Mouse (Mus musculus) lung, embryonic 16.5 days (tissue): ENCODE measurements at regions not wholly inside any gene's neighbourhood (a gene's known extent, or its start where the extent isn't known, plus 50 kb on each side); places are given as distances from the start of the nearest gene placed in this dataset.

Source experiments
- ATAC-seq: fragments of 200-750 bp; cut with Nextera tagmentation; 2 replicates; pipeline ENCODE4 v1.8.0; 2017; ENCODE audit warnings: low read depth, mild to moderate bottlenecking, moderate library complexity
- H3K27ac ChIP-seq: fragments of 300-500 bp; sonication (generic); 2 replicates; pipeline ENCODE4 v1.5.1; 2014; ENCODE audit warnings: mild to moderate bottlenecking, control low read depth, low read length
- H3K27me3 ChIP-seq: fragments of 300-500 bp; sonication (generic); 2 replicates; pipeline ENCODE4 v1.6.1; 2014; ENCODE audit warnings: low read depth, low read length, mixed read lengths; ENCODE audit not compliant: control insufficient read depth, insufficient read depth
- H3K36me3 ChIP-seq: fragments of 300-500 bp; sonication (generic); 2 replicates; pipeline ENCODE4 v1.6.1; 2014; ENCODE audit warnings: low read length; ENCODE audit not compliant: control insufficient read depth, insufficient read depth
- H3K4me1 ChIP-seq: fragments of 300-500 bp; sonication (generic); replicated peaks from 2 replicates; pipeline ENCODE4 v1.6.1; 2014; ENCODE audit warnings: low read length, mixed read lengths; ENCODE audit not compliant: control insufficient read depth, insufficient read depth
- H3K4me2 ChIP-seq: fragments of 300-500 bp; sonication (generic); 2 replicates; pipeline ENCODE4 v1.6.1; 2014; ENCODE audit warnings: low read depth, low read length, control low read depth
- H3K4me3 ChIP-seq: fragments of 300-500 bp; sonication (generic); 2 replicates; pipeline ENCODE4 v1.5.1; 2014; ENCODE audit warnings: mild to moderate bottlenecking, low read length, control low read depth
- H3K9ac ChIP-seq: fragments of 300-500 bp; sonication (generic); 2 replicates; pipeline ENCODE4 v1.6.1; 2014; ENCODE audit warnings: low read length, control low read depth
- H3K9me3 ChIP-seq: fragments of 300-500 bp; sonication (generic); 2 replicates; pipeline ENCODE4 v1.6.1; 2016; ENCODE audit warnings: low read length; ENCODE audit not compliant: control insufficient read depth
- WGBS: fragments of 180-500 bp; shearing (Covaris S2); extraction: QIAGEN DNeasy Blood & Tissue Kit; methylation state at CpG from one replicate; pipeline ENCODE4 v1.1.7; 2014; 5-methylcytosine and 5-hydroxymethylcytosine counted together

- Histone ChIP-seq H3K4me3 (0 out of 2 replicates have a peak overlapping the region, but pooled peaks have one; percentile 9), H3K27me3 (no peaks in the 10 kb centered on the region), H3K36me3 (no peaks in the 10 kb centered on the region), H3K4me1 (peaks cover 10% of the 10 kb centered on the region; the same call in 1 of the 2 replicates), H3K27ac (peak overlapping the region; percentile 34), H3K9me3 (no peaks in the 10 kb centered on the region), H3K4me2 (peak overlapping the region; percentile 32; the same call in 1 of the 2 replicates), H3K9ac (no peak overlapping the region)
- ATAC-seq = peak; percentile 90
- WGBS = 17% methylated on average over 13 of the region's 13 CpGs
Observed at GRCm38 (mm10) chr9:46480080-46480690, 160.4 kb upstream of the 4931429L15Rik start.

- ATAC-seq = no peak
- H3K4me1 ChIP-seq = peaks cover 10% of the 10 kb centered on the region; the same call in 1 of the 2 replicates
- no peak overlapping the region for H3K9ac ChIP-seq
- H3K27me3 ChIP-seq = no peaks in the 10 kb centered on the region
- no peaks in the 10 kb centered on the region for H3K36me3 ChIP-seq
- H3K4me2 ChIP-seq = no peak overlapping the region
- H3K27ac ChIP-seq = no peak overlapping the region
- WGBS = 37% methylated on average over 2 of the region's 2 CpGs
- H3K9me3 ChIP-seq = no peaks in the 10 kb centered on the region
- no peak overlapping the region for H3K4me3 ChIP-seq
Observed at GRCm38 (mm10) chr9:46478611-46479010, 158.8 kb upstream of the 4931429L15Rik start.

GRCm38 (mm10) chr9:46476516-46476915 lies 156.7 kb upstream of the 4931429L15Rik start:
- WGBS = 62% methylated on average over 5 of the region's 5 CpGs
- Histone ChIP-seq H3K4me2 (no peak overlapping the region), H3K36me3 (no peaks in the 10 kb centered on the region), H3K9me3 (no peaks in the 10 kb centered on the region), H3K4me3 (no peak overlapping the region), H3K27ac (no peak overlapping the region), H3K9ac (no peak overlapping the region), H3K4me1 (peaks cover 10% of the 10 kb centered on the region; the same call in 1 of the 2 replicates), H3K27me3 (no peaks in the 10 kb centered on the region)
- ATAC-seq = no peak

- no peaks in the 10 kb centered on the region for H3K4me1 ChIP-seq
- no peak overlapping the region for H3K27ac ChIP-seq
- 84% methylated on average over 10 of the region's 10 CpGs for WGBS
- H3K9ac ChIP-seq = no peak overlapping the region
- no peak overlapping the region for H3K4me3 ChIP-seq
- H3K27me3 ChIP-seq = no peaks in the 10 kb centered on the region
- no peak overlapping the region for H3K4me2 ChIP-seq
- no peak for ATAC-seq
- no peaks in the 10 kb centered on the region for H3K36me3 ChIP-seq
- H3K9me3 ChIP-seq = no peaks in the 10 kb centered on the region
Observed at GRCm38 (mm10) chr9:46473681-46474080, 153.9 kb upstream of the 4931429L15Rik start.

- WGBS = 83% methylated on average over 7 of the region's 7 CpGs
- no peaks in the 10 kb centered on the region for H3K9me3 ChIP-seq
- no peak for ATAC-seq
Observed at GRCm38 (mm10) chr9:46469521-46469920, 149.7 kb upstream of the 4931429L15Rik start.

GRCm38 (mm10) chr9:46468306-46468705 lies 148.5 kb upstream of the 4931429L15Rik start:
- 41% methylated on average over 2 of the region's 2 CpGs for WGBS
- no peak overlapping the region for H3K27ac ChIP-seq
- no peaks in the 10 kb centered on the region for H3K4me1 ChIP-seq
- no peaks in the 10 kb centered on the region for H3K36me3 ChIP-seq
- no peak overlapping the region for H3K4me3 ChIP-seq
- H3K27me3 ChIP-seq = no peaks in the 10 kb centered on the region
- H3K9ac ChIP-seq = no peak overlapping the region
- no peak for ATAC-seq
- no peak overlapping the region for H3K4me2 ChIP-seq
- H3K9me3 ChIP-seq = no peaks in the 10 kb centered on the region

More at GRCm38 (mm10) chr9:46469521-46469920, 149.7 kb upstream of the 4931429L15Rik start:
- Histone ChIP-seq H3K4me2 (no peak overlapping the region), H3K27ac (no peak overlapping the region), H3K4me1 (no peaks in the 10 kb centered on the region), H3K9ac (no peak overlapping the region), H3K36me3 (no peaks in the 10 kb centered on the region), H3K4me3 (no peak overlapping the region), H3K27me3 (no peaks in the 10 kb centered on the region)

GRCm38 (mm10) chr9:46467671-46468070 lies 147.9 kb upstream of the 4931429L15Rik start:
- H3K9me3 ChIP-seq = no peaks in the 10 kb centered on the region

GRCm38 (mm10) chr9:46462681-46463080 lies 142.9 kb upstream of the 4931429L15Rik start:
- Histone ChIP-seq H3K4me1 (no peaks in the 10 kb centered on the region), H3K9me3 (no peaks in the 10 kb centered on the region), H3K4me3 (no peak overlapping the region), H3K36me3 (no peaks in the 10 kb centered on the region), H3K4me2 (no peak overlapping the region), H3K27me3 (no peaks in the 10 kb centered on the region), H3K27ac (no peak overlapping the region), H3K9ac (no peak overlapping the region)
- no peak for ATAC-seq
- WGBS = 76% methylated on average over 5 of the region's 5 CpGs

More at GRCm38 (mm10) chr9:46467671-46468070, 147.9 kb upstream of the 4931429L15Rik start:
- no peak overlapping the region for H3K4me3 ChIP-seq
- H3K27me3 ChIP-seq = no peaks in the 10 kb centered on the region
- WGBS = 65% methylated on average over 3 of the region's 3 CpGs
- H3K4me2 ChIP-seq = no peak overlapping the region
- no peaks in the 10 kb centered on the region for H3K4me1 ChIP-seq
- H3K9ac ChIP-seq = no peak overlapping the region
- H3K36me3 ChIP-seq = no peaks in the 10 kb centered on the region
- no peak overlapping the region for H3K27ac ChIP-seq
- no peak for ATAC-seq

GRCm38 (mm10) chr9:46457945-46458344 lies 138.2 kb upstream of the 4931429L15Rik start:
- no peak for ATAC-seq
- 84% methylated on average over 6 of the region's 6 CpGs for WGBS
- Histone ChIP-seq H3K9me3 (no peaks in the 10 kb centered on the region), H3K9ac (no peak overlapping the region), H3K36me3 (no peaks in the 10 kb centered on the region), H3K4me3 (no peak overlapping the region), H3K4me2 (no peak overlapping the region), H3K27me3 (no peaks in the 10 kb centered on the region), H3K4me1 (no peaks in the 10 kb centered on the region), H3K27ac (no peak overlapping the region)
